Mouse (Mus musculus) gastrocnemius, postnatal 10 days (tissue): ENCODE results near the gene Dvl2. TPM values are rescaled to one million over a fixed set of nuclear protein-coding genes. Genes with fewer than 3 reads are reported as not detected.

ENCODE experiments used
- DNase-seq: peaks from one replicate; pipeline ENCODE4 v3.0.0; 2021; ENCODE audit warnings: mixed read lengths
- total RNA-seq, 2 experiments: library from RNA; stranded (reverse); gene quantifications; 2 replicates each; pipeline ENCODE4 v1.2.3; 2021

Dvl2 gene
- total RNA-seq, 2 experiments from 2014 or later, result 8.2 to 14.7 TPM

DNA sequence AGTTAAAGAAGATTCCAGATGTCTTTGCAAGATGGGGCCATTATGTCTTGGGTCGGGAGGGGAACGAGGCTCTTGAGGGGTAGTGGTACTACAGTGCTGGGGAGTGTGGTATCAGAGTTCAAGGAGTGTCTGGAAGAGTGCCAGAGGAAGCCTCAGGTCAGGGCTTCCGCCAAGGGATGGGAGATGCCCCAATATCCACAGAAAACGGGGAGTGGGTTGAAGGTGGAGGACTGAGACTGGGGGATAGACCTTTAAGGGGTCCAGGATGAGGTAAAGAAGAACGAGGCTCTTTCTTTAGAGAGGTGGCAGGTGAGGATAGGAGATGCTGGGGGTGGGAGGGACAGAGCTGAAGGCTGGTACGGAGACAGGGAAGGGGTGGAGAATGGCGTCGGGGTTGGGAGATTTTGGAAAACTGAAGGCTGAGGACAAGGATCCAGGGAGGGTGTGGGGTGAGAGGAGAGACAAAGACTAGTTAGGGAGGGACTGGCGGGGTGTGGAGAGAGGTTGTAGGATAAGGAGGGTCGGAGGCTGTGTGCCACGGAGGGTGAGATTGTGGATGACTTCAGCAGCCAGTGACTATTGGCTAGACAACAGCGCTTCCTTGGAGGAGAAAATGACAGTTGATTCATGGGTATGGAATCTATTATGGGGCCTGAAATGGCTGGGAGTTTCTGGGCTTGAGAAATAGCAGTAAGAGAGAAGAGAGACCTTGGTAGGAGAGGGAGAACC lies 28.2 kb downstream of the Dvl2 start:
- DNase-seq, result no peak

- peak; percentile 77 for DNase-seq
Measured at GRCm38 (mm10) chr11:70029130-70029801, 28.9 kb downstream of the Dvl2 start.

- no peak for DNase-seq
Measured at GRCm38 (mm10) chr11:70029829-70030550, 29.6 kb downstream of the Dvl2 start.

DNA sequence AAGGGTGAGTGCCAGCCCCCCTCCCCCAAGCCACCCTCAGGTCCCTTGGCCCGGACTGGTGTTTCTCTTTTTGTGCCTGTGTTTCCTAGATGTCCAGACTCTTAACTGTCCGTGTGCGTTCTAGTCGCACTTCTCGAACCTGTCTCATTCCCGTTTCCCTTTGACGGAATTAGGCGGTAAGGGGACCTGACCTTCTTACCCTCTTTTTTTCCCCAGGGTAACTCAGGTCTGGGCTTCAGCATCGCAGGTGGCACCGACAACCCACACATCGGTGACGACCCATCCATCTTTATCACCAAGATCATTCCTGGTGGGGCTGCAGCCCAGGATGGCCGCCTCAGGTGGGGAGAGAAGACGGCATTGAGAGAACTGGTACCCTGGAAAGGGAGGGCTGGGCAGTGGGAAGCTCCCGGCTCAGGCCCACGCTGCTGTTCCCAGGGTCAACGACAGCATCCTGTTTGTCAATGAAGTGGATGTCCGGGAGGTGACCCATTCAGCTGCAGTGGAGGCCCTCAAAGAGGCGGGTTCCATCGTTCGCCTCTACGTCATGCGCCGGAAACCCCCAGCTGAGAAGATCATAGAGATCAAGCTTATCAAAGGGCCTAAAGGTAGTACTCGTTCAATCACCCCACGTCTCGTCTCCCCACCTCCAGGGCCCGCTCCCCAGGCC lies 30.4 kb downstream of the Dvl2 start:
- DNase-seq, result no peak

- DNase-seq, result no peak
Measured at GRCm38 (mm10) chr11:70031321-70031670, 30.9 kb downstream of the Dvl2 start.

DNA sequence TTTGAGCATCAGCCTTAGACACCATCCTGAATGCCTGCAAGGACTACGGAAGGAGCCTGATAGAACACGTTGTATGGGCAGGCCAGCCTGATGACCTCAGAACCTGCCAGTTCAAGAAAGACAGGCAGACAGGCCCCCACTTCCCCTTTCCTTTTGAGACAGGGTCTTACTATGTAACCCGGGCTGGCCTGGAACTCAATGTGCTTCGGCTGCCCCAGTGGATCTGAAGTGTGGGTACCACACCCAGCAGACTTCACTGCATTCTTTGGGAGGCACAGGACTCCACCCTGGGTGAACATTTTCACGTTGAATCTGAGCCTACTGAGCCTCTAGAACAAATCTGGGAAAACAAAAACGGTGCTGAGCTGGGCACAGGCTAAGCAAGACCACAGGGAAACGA lies 37.8 kb downstream of the Dvl2 start:
- DNase-seq, result no peak

DNA sequence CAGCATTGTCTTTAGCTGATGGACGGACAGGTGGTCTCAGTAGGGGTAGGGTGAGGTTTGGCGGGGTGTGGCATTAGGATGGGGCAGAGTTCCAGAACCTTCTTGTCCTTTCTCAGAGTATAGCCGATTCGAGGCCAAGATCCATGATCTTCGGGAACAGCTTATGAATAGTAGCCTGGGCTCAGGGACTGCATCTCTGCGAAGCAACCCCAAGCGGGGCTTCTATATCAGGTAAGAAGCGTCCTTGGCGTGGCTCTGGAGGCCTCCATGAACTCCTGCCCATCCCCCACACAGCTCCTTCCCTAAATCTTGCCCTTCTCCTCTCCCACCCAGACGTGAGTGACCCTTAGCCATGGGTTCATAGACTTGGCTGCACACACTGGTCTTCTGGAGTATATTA lies 39.2 kb downstream of the Dvl2 start:
- no peak for DNase-seq

DNA sequence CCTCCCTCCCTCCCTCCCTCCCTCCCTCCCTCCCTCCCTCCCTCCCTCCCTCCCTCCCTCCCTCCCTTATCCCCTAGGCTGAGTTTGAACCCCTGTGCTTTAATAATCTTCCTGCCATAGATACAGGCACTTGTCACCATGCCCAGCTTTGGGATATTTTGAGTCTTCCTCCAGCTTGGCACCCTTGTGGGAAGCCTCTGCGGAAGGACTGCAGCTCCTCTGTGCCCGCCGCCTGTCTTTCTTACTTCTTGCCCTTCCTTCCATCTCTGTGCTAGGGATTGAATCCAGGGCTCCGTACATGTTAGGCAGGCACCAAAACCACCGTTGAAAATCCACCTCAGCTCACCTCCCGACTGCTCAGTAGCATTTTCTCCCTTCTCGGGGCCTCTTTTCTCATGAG lies 39.8 kb downstream of the Dvl2 start:
- DNase-seq, result no peak

DNA sequence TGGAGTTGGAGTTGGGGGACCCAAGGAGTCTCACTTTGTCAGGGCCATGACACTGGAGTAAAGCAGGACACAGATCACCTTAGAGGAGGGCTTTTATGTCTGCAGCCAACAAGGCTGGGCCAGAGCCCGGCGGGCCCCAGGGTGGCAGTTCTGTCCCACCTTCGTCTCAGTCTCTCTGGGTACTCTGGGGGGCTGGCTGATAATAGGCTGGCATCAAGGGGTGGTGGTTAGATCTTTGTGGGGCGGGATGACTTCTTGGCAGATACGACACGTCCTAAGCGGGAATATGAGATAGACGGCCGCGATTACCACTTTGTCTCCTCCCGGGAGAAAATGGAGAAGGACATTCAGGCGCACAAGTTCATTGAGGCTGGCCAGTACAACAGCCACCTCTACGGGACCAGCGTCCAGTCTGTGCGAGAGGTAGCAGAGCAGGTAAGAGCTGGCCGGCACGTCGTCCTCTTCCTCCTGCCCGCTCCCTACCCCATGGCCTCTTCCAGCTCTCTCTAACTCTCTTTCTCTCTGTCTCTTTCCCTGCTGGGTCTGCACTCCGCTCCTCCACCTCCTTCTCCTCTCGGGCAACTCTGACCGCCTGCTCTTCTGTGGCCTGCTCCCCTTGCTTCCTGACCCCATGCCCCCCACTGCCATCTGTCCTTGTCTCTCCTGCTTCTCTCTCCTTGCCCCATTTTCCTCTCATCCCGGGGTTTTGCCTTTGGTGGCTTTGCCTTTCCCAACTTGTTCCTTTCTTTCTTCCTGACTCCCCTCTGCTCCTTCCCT lies 42.1 kb downstream of the Dvl2 start:
- DNase-seq, result no peak

DNA sequence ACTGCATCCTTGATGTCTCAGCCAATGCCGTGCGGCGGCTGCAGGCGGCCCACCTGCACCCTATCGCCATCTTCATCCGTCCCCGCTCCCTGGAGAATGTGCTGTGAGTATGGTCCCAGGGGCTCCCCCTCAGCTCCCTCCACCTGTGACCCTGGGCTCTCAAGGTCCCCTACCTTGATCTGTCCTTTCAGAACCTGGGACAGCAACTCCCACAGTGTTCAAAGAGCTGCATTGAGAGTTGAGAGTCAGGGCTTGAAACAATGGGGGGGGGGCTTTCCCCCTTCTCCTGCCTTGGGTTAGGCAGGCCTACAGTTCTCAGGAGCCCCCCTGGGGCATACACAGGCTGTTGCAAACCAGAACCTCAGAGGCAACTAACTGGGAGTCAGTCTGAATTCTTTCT lies 43.3 kb downstream of the Dvl2 start:
- no peak for DNase-seq

DNA sequence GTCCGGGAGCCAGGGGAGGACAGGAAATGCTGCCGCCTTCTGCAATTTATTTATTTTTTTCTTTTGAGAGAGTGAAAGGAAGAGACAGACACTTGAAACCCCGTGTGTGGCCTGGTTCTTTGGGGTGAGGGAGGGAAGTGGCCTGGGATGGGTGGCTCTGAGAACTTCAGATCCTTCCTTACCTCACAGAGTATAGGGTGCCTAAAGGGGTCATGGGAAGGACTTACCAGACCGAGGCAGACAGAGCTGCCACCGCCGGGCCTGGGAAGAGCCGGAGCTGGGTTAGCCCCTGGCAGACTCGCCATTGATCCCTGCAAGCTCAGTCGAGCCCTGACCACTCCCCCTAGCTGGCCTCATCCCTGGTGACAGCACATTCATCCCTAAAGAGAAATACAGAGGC lies 45.0 kb downstream of the Dvl2 start:
- no peak for DNase-seq

DNA sequence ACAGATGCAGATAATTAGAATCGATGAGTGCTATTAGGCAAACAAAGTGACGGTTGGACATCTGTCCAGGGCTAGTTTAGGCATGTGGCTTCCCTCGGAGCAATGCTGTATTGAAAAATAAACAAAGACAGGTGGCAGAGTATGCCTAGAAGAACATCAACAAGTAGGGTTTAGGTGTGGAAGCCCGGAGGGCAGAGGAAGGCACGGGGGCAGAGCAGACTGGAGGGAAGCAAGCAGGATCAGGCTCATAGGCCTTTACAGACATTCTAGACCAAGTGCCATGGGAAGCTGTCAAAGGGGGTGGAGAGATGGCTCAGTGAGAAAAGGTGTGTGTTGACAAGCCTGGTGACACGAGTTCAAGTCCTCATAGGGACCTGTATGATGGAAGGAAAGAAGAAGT lies 49.0 kb downstream of the Dvl2 start:
- no peak for DNase-seq

GRCm38 (mm10) chr11:70049816-70050215 lies 49.4 kb downstream of the Dvl2 start:
- no peak for DNase-seq

DNA sequence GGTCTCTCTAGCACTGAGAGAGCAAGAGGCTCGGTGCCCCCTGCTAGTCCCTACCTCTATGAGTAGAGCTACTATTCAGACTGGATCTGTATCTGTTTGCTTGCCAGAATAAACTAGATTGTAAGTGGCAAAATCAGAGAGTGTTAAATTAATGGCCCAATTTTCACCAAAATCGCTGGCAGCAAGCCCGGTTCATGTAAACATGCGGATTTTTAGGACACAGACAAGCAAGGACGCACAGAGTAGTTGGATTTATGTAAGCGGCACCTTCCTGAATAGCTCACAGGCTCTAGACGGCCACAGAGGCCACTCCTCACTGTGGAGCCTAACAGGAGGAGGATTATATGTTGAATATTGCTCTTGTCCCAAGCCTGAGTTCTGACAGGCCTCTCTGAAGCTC lies 52.8 kb downstream of the Dvl2 start:
- no peak for DNase-seq

GRCm38 (mm10) chr11:70053898-70054570 lies 53.6 kb downstream of the Dvl2 start, which contains the start of gene Asgr1:
Asgr1 (plus strand) TSS chr11:70054085.
- DNase-seq, result no peak

GRCm38 (mm10) chr11:70055618-70056214 lies 55.3 kb downstream of the Dvl2 start:
- DNase-seq, result peak; percentile 76

GRCm38 (mm10) chr11:70057805-70058204 lies 57.4 kb downstream of the Dvl2 start:
- no peak for DNase-seq

DNA sequence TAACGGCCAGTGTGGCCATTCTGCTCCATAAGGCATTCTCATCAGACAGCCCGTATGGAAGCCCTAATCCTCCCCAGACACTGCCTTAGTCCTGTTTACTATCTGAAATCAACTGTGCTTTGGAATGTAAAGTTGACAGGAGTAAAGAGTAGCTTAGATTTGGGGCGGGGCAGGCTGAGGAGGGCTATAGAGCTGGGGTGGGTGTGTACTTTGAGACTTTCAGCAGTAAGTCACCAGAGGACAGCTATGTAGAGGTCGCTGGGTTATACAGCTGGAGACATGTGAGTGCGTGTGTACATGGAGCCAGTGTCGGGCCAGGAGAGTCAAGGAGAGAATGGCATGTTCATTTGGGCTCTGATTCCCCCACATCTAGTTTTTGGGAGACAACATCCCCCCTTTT lies 59.5 kb downstream of the Dvl2 start:
- DNase-seq, result no peak
